Mouse (Mus musculus) heart, adult 2 months (tissue): ENCODE data around the gene Samd4. TPM values are rescaled to one million over a fixed set of nuclear protein-coding genes. Genes with fewer than 3 reads are reported as not detected.

Experiments used
- DNase-seq, 2 experiments: peaks; one replicate each; pipeline ENCODE4 v3.0.0; 2021
- H3K27ac ChIP-seq: fragments of 200-600 bp; 2 replicates; pipeline ENCODE4 v1.8.1; 2022
- H3K27me3 ChIP-seq: fragments of 200-500 bp; 2 replicates; pipeline ENCODE4 v1.6.1; 2012; ENCODE audit warnings: mild to moderate bottlenecking, low read length, inconsistent platforms, mixed read lengths; ENCODE audit not compliant: control insufficient read depth, insufficient read depth
- H3K36me3 ChIP-seq: fragments of 200-500 bp; 2 replicates; pipeline ENCODE4 v1.6.1; 2012; ENCODE audit warnings: low read length, inconsistent platforms; ENCODE audit not compliant: control insufficient read depth, insufficient read depth
- H3K4me1 ChIP-seq: fragments of 200-500 bp; 2 replicates; pipeline ENCODE4 v1.6.1; 2011; ENCODE audit warnings: low read length; ENCODE audit not compliant: control insufficient read depth, insufficient read depth
- H3K4me3 ChIP-seq: fragments of 200-600 bp; 2 replicates; pipeline ENCODE4 v1.8.1; 2022
- H3K79me2 ChIP-seq: fragments of 200-500 bp; replicated peaks from 2 replicates; pipeline ENCODE4 v1.6.1; 2012; ENCODE audit warnings: mild to moderate bottlenecking, inconsistent platforms, low read length, moderate library complexity, mixed read lengths; ENCODE audit not compliant: control insufficient read depth, insufficient read depth
- H3K9ac ChIP-seq: fragments of 200-500 bp; 2 replicates; pipeline ENCODE4 v1.6.1; 2012; ENCODE audit warnings: low read depth, mild to moderate bottlenecking, control low read depth, inconsistent platforms, low read length, mixed read lengths
- CTCF ChIP-seq: fragments of 200-600 bp; IDR thresholded peaks from 2 replicates; pipeline ENCODE4 v1.8.1; 2022; ENCODE audit warnings: antibody characterized with exemption, mild to moderate bottlenecking, moderate library complexity
- EP300 ChIP-seq: fragments of 200-500 bp; IDR thresholded peaks from 2 replicates; pipeline ENCODE4 v1.6.1; 2011; ENCODE audit warnings: low read depth, low read length, control low read depth; ENCODE audit not compliant: insufficient read depth
- POLR2A ChIP-seq: fragments of 200-500 bp; IDR thresholded peaks from 2 replicates; pipeline ENCODE4 v1.6.1; 2011; ENCODE audit warnings: mild to moderate bottlenecking, low read depth, low read length, control low read depth; ENCODE audit not compliant: insufficient read depth
- WGBS: fragments of 180-500 bp; shearing (Covaris S2); methylation state at CpG from one replicate; pipeline ENCODE4 v1.1.7; 2018; 5-methylcytosine and 5-hydroxymethylcytosine counted together
- intact Hi-C: fragments of 180-260 bp; cut with DNase I; formaldehyde crosslinking; loops from one replicate; pipeline ENCODE4 v1.15.1; 2025
- polyA plus RNA-seq: library from polyadenylated mRNA; depleted of rRNA; stranded (reverse); fragments of >200 nt; gene quantifications from 2 replicates; pipeline ENCODE4 v1.2.3, GENCODE M21; 2012
- total RNA-seq, 2 experiments: library from RNA; stranded (reverse); gene quantifications; 2 replicates each; pipeline ENCODE4 v1.2.3; 2021

Gene Samd4
- total and polyA plus RNA-seq, 3 experiments: 23.8 to 62.3 (median 51.7) TPM

GRCm38 (mm10) chr14:46959166-46959721, 76.6 kb downstream of the Samd4 start:
- H3K36me3 ChIP-seq: peaks cover 4% of the 10 kb centered on the region; the same call in 1 of the 2 replicates
- H3K27ac ChIP-seq: no peak overlapping the region
- 67% methylated on average over 7 of the region's 7 CpGs for WGBS
- H3K4me3 ChIP-seq: no peak overlapping the region
- no peak overlapping the region for H3K9ac ChIP-seq
- TF ChIP-seq CTCF (no peak), EP300 (no peak), POLR2A (no peak)
- no peaks in the 10 kb centered on the region for H3K27me3 ChIP-seq
- H3K79me2 ChIP-seq: peaks cover 4% of the 10 kb centered on the region
- H3K4me1 ChIP-seq: peaks cover 6% of the 10 kb centered on the region
- intact Hi-C loops: no loop called here
- DNase-seq: no peak

DNA sequence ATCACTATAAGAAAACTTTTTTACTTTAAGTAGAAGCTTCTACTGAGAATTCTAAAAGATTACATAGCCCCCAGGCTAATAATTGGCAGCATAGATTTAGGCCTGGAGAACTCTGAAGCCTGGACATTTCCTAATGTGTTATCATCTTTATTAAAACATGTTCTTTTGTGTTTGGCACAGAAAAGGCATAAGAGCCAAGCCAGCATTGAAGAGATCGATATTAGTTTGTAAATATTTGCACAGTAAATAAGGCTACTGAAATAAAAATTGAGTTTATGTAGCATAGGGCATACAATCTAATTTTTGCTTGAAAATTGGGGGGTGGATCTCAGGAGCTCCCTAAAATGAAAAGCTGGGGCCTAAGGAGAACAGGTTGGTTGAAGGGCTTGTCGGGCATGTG, 77.2 kb downstream of the Samd4 start:
- WGBS: 96% methylated on average over 2 of the region's 2 CpGs
- Histone ChIP-seq H3K4me3 (no peak overlapping the region), H3K36me3 (peaks cover 4% of the 10 kb centered on the region; the same call in 1 of the 2 replicates), H3K9ac (no peak overlapping the region), H3K4me1 (peaks cover 5% of the 10 kb centered on the region), H3K27me3 (no peaks in the 10 kb centered on the region), H3K27ac (no peak overlapping the region), H3K79me2 (peaks cover 4% of the 10 kb centered on the region)
- intact Hi-C loops: no loop called here
- TF ChIP-seq CTCF (no peak), EP300 (no peak), POLR2A (no peak)
- no peak for DNase-seq

DNA sequence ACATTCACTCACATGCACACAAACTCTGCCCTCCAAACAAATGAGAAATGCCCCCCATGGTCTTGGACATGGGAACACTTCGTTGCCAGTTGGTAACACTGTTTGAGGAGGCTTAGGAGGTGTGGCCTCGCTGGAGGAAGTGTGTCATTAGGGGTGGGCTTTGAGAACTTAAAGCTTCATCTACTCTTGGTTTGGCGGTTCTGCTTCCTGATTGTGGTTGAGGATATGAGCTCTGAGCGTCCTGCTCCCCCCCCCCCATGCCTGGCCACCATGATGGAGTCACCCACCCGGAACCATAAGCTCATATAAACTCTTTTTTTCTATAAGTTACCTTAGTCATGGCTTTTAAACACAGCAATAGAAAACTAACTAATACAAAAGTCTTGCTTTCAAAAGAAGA, 80.2 kb downstream of the Samd4 start:
- peaks cover 3% of the 10 kb centered on the region for H3K79me2 ChIP-seq
- H3K4me1 ChIP-seq: peaks cover 8% of the 10 kb centered on the region
- no peak overlapping the region for H3K4me3 ChIP-seq
- 0 out of 2 replicates have a peak, but pooled peaks cover 4% of the 10 kb centered on the region for H3K36me3 ChIP-seq
- no peak for DNase-seq
- intact Hi-C loops: no loop called here
- H3K9ac ChIP-seq: no peak overlapping the region
- H3K27me3 ChIP-seq: no peaks in the 10 kb centered on the region
- 81% methylated on average over 5 of the region's 5 CpGs for WGBS
- TF ChIP-seq POLR2A (no peak), EP300 (no peak), CTCF (no peak)
- no peak overlapping the region for H3K27ac ChIP-seq

DNA sequence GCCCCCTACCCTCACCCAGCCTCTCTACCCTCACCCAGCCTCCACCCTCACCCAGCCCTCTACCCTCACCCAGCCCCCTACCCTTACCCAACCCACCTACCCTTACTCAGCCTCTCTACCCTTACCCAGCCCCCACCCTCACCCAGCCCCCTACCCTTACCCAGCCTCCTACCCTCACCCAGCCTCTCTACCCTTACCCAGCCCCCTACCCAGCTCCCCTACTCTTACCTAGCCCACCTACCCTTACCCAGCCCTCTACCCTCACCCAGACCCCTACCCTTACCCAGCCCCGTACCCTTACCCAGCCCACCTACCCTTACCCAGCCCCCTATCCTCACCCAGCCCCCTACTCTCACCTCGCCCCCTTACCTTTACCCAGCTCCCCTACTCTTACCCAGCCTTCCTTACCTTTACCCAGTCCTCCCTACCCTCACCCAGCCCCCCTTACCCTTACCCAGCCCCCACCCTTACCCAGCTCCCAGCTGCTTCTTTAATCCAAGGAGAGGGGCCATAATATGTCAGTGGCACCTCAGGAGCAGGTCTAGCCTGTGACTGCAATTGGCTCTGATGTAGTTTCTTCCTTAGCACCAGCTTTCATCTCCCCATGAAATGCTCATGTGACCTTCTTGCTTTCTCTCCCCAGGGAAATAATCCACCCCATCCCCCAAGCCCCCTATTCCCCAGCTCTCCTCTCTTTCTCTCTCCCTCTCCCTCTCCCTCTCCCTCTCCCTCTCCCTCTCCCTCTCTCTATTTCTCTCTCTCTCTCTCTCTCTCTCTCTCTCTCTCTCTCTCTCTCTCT, 81.6 kb downstream of the Samd4 start:
- Histone ChIP-seq H3K4me1 (peaks cover 11% of the 10 kb centered on the region), H3K79me2 (peaks cover 1% of the 10 kb centered on the region; the same call in 1 of the 2 replicates), H3K9ac (no peak overlapping the region), H3K36me3 (0 out of 2 replicates have a peak, but pooled peaks cover 4% of the 10 kb centered on the region), H3K27me3 (no peaks in the 10 kb centered on the region), H3K27ac (no peak overlapping the region), H3K4me3 (no peak overlapping the region)
- intact Hi-C loops: no loop called here
- TF ChIP-seq EP300 (no peak), CTCF (no peak), POLR2A (no peak)
- no peak for DNase-seq
- 100% methylated on average over 2 of the region's 2 CpGs for WGBS

GRCm38 (mm10) chr14:46966206-46966605, 83.6 kb downstream of the Samd4 start:
- Histone ChIP-seq H3K4me1 (peaks cover 11% of the 10 kb centered on the region), H3K4me3 (peak overlapping the region; percentile 5; the same call in 1 of the 2 replicates), H3K36me3 (0 out of 2 replicates have a peak, but pooled peaks cover 4% of the 10 kb centered on the region), H3K27me3 (no peaks in the 10 kb centered on the region), H3K9ac (no peak overlapping the region), H3K79me2 (peaks cover 1% of the 10 kb centered on the region; the same call in 1 of the 2 replicates), H3K27ac (peak overlapping the region; percentile 58)
- TF ChIP-seq EP300: no peak
- peak; percentile 61 for TF ChIP-seq CTCF
- WGBS: 12% methylated on average over 10 of the region's 10 CpGs
- peak; percentile 49 to 64 for DNase-seq
- intact Hi-C loops: no loop called here

- 32% methylated on average over 11 of the region's 11 CpGs for WGBS
- no peak for DNase-seq
- no peak overlapping the region for H3K9ac ChIP-seq
- 0 out of 2 replicates have a peak, but pooled peaks cover 4% of the 10 kb centered on the region for H3K36me3 ChIP-seq
- H3K79me2 ChIP-seq: no peaks in the 10 kb centered on the region
- H3K27ac ChIP-seq: no peak overlapping the region
- peaks cover 11% of the 10 kb centered on the region for H3K4me1 ChIP-seq
- H3K4me3 ChIP-seq: no peak overlapping the region
- H3K27me3 ChIP-seq: no peaks in the 10 kb centered on the region
- TF ChIP-seq POLR2A (no peak), EP300 (no peak), CTCF (no peak)
- intact Hi-C loops: no loop called here
Observed at GRCm38 (mm10) chr14:46968046-46968445, 85.4 kb downstream of the Samd4 start.
